Mouse (Mus musculus) C2C12 (cell line): ENCODE results near the gene Thrb. TPM values are rescaled to one million over a fixed set of nuclear protein-coding genes. Genes with fewer than 3 reads are reported as not detected.

Experiments used
- H3K27me3 ChIP-seq: one replicate; pipeline ENCODE4 v1.6.1; 2011; ENCODE audit not compliant: control insufficient read depth, insufficient read depth, insufficient read length
- H3K36me3 ChIP-seq: one replicate; pipeline ENCODE4 v1.6.1; 2011; ENCODE audit not compliant: control insufficient read depth, insufficient read depth
- H3K4me3 ChIP-seq: one replicate; pipeline ENCODE4 v1.5.1; 2011; ENCODE audit warnings: mild to moderate bottlenecking, control low read depth; ENCODE audit not compliant: poor library complexity, insufficient read depth, severe bottlenecking
- H3K79me2 ChIP-seq: one replicate; pipeline ENCODE4 v1.6.1; 2011; ENCODE audit not compliant: control insufficient read depth, insufficient read depth
- H3K79me3 ChIP-seq: one replicate; pipeline ENCODE4 v1.6.1; 2011; ENCODE audit warnings: low read depth, control low read depth
- H3ac ChIP-seq: one replicate; pipeline ENCODE3; 2011; ENCODE audit warnings: low read depth; ENCODE audit not compliant: control insufficient read depth, insufficient read length
- CEBPB ChIP-seq: IDR thresholded peaks from one replicate; pipeline ENCODE4 v1.6.1; 2011; ENCODE audit warnings: low read depth, mild to moderate bottlenecking, control low read depth, moderate library complexity
- CTCF ChIP-seq: IDR thresholded peaks from one replicate; pipeline ENCODE4 v1.5.1; 2011; ENCODE audit not compliant: control insufficient read depth, insufficient read depth, insufficient read length
- FOSL1 ChIP-seq: IDR thresholded peaks from one replicate; pipeline ENCODE4 v1.8.0; 2011; ENCODE audit warnings: mild to moderate bottlenecking, low read length; ENCODE audit not compliant: poor library complexity, insufficient read depth, severe bottlenecking
- MAX ChIP-seq: IDR thresholded peaks from one replicate; pipeline ENCODE4 v1.6.1; 2011; ENCODE audit warnings: mild to moderate bottlenecking, control low read depth
- MYOD1 ChIP-seq: IDR thresholded peaks from one replicate; pipeline ENCODE4 v1.6.1; 2011; ENCODE audit warnings: low read depth; ENCODE audit not compliant: control insufficient read depth, insufficient read length
- MYOG ChIP-seq: IDR thresholded peaks from one replicate; pipeline ENCODE4 v1.6.1; 2011; ENCODE audit not compliant: control insufficient read depth, insufficient read length; ENCODE audit errors: extremely low read depth
- USF1 ChIP-seq: IDR thresholded peaks from one replicate; pipeline ENCODE4 v1.6.1; 2011; ENCODE audit warnings: low read depth, mild to moderate bottlenecking, control low read depth, moderate library complexity
- polyA plus RNA-seq: library from polyadenylated mRNA; unstranded; fragments of >200 nt; fragmentation: generic; extraction: Trizol; gene quantifications from one replicate; pipeline ENCODE4 v1.2.1, GENCODE M21; 2012; ENCODE audit warnings: missing spikeins

The Thrb gene
- polyA plus RNA-seq, 1 experiment, result 0.01 TPM

DNA sequence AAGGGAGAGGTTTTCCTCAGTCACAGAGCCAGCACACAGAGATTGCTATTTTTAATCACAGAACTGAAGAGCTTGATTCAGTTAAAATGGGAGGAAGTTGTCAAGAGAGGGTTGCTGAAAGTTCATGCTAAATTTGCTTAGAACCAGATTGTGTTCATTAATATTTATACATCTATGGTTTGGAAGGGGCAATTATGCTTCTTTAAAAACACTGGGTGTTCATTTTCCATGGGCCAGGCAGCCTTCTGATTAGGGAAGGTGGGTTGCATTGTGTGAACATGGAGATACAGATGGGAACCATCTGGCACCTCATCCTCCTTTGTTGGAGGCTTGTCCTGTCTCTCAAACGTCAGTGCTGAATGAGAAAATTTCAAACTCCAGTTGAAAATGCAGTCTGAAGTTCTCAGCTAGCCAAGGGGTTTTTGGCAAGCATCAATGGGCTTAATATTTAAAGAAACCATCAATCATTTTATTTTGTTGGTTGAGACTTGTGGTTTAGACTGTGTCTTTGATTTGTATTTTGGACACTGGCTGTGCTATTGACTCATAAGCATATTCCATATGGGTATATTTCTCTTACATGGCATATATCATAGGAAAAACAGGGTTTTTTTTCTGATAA lies 62.9 kb downstream of the Thrb start:
- TF ChIP-seq CEBPB, result no peak
- TF ChIP-seq MYOG, result no peak
- no peak for TF ChIP-seq CTCF
- TF ChIP-seq MAX, result no peak
- TF ChIP-seq USF1, result no peak
- TF ChIP-seq FOSL1, result no peak
- no peak for TF ChIP-seq MYOD1
- no peaks in the 10 kb centered on the region for H3K27me3 ChIP-seq

DNA sequence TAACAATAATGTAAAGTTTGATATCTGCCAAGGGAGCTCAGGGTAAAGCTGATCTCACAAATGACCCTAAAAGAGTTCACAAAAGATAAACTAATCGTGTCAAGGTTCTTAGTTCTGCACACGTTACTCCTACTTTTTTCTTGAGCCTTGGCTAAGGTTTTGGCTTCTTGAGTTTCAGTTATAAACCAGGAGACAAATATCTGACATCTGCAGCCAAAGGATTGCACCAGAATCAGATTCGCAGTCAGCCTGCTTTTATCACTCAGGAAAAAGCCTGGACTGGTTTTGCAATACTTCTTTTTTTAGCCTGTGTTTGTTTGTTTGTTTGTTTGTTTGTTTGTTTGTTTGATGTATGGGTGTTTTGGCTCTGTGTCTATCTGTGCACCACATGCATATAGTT lies 64.5 kb downstream of the Thrb start:
- H3K36me3 ChIP-seq, result no peaks in the 10 kb centered on the region
- H3K79me2 ChIP-seq, result no peaks in the 10 kb centered on the region
- no peak overlapping the region for H3ac ChIP-seq
- no peaks in the 10 kb centered on the region for H3K79me3 ChIP-seq
- TF ChIP-seq MYOD1 (no peak), USF1 (no peak), MAX (no peak), CTCF (no peak), FOSL1 (no peak), CEBPB (no peak), MYOG (no peak)
- H3K4me3 ChIP-seq, result no peak overlapping the region
- H3K27me3 ChIP-seq, result no peaks in the 10 kb centered on the region

More for the DNA sequence above, 62.9 kb downstream of the Thrb start:
- Histone ChIP-seq H3K79me2 (no peaks in the 10 kb centered on the region), H3K36me3 (no peaks in the 10 kb centered on the region), H3K4me3 (no peak overlapping the region), H3K79me3 (no peaks in the 10 kb centered on the region), H3ac (no peak overlapping the region)

DNA sequence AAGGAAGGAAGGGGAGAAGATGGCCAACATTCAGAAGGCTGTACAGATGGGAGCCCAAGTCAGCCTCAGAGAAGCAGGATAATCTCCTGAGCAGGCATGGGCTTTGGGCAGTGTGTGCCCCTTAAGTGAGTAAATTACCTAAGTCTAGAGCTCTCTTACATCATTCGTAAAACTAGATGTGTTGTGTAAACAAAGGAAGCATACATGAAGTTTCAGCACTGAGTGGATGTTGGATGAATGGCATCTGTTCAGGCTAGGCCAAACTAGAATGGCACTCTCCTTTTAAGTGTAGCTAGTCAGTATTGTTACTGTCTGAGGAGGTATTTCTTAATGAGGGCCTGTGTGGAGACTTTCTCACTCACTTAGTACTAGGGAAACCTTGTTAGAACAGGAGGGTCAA lies 66.8 kb downstream of the Thrb start:
- no peaks in the 10 kb centered on the region for H3K79me3 ChIP-seq

DNA sequence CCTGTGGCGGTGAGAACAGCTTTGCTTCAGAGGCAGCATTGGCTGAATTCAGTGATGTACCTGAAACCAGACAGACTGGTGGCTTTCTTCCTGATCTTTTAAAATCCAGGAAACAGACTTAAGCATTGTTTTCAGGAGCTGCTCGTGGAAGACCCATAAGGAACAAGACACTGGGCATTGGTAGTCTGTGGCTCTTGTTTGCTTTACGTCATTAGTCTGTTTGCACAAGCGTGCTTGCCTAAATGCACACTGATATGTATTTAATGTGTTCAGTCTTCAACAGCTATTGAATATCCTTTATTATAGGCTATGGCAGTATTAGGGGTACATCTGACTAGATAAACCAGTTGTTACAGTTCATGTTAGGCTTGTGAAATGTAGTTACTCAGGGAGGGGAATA lies 67.8 kb downstream of the Thrb start:
- Histone ChIP-seq H3ac (no peak overlapping the region), H3K27me3 (no peaks in the 10 kb centered on the region), H3K4me3 (no peak overlapping the region), H3K79me3 (no peaks in the 10 kb centered on the region), H3K79me2 (no peaks in the 10 kb centered on the region), H3K36me3 (no peaks in the 10 kb centered on the region)
- TF ChIP-seq CEBPB (no peak), MYOG (no peak), CTCF (no peak), FOSL1 (no peak), MYOD1 (no peak), MAX (no peak), USF1 (no peak)

More for the DNA sequence above, 66.8 kb downstream of the Thrb start:
- no peaks in the 10 kb centered on the region for H3K27me3 ChIP-seq
- no peak overlapping the region for H3K4me3 ChIP-seq
- no peaks in the 10 kb centered on the region for H3K36me3 ChIP-seq
- H3ac ChIP-seq, result no peak overlapping the region
- no peaks in the 10 kb centered on the region for H3K79me2 ChIP-seq
- TF ChIP-seq MYOD1 (no peak), FOSL1 (no peak), CEBPB (no peak), MAX (no peak), USF1 (no peak), CTCF (no peak), MYOG (no peak)

DNA sequence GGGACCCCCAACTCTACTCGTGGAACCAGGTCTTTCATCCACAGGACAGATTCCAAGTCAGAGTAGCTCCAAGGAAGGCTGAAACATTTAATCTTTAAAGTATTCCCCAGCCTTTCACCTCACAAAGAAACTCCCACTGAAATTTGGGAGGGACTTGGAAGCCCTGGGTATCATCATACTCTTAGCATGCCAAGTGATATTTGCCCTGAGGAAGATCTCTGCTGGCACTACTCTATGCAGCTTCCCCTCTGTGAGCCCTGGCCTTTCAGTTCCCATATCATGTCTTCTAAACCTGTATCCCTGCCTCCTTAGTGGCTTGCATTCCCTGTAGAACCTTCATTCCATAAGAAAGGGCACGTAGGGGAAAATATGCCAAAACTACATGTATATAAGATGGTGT lies 68.8 kb downstream of the Thrb start:
- H3K4me3 ChIP-seq, result no peak overlapping the region
- TF ChIP-seq CEBPB (no peak), MYOD1 (no peak), MAX (no peak)
- no peaks in the 10 kb centered on the region for H3K79me2 ChIP-seq
- H3K27me3 ChIP-seq, result no peaks in the 10 kb centered on the region
- no peaks in the 10 kb centered on the region for H3K36me3 ChIP-seq
- no peaks in the 10 kb centered on the region for H3K79me3 ChIP-seq
- no peak overlapping the region for H3ac ChIP-seq

DNA sequence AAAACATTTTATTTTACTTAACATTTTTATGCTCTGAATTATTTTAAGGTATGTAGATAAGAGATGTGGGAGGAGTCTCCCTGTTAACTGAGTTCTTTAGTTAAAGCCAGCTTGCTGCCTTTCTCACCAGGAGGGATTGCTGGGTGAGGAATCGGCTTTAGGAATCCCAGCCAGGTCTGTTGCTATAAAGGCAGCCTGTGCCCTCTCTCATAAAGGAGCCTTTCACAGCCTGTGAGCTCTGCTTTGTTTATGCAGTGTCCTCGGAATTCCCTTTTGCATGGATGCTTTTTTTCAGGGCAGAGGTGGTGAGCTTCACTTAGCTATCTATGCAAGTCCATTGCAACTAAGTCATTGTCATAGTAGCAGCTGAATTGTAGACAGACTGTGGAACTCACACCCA lies 71.0 kb downstream of the Thrb start:
- Histone ChIP-seq H3K79me2 (no peaks in the 10 kb centered on the region), H3K27me3 (no peaks in the 10 kb centered on the region), H3K4me3 (no peak overlapping the region), H3ac (no peak overlapping the region), H3K36me3 (no peaks in the 10 kb centered on the region), H3K79me3 (no peaks in the 10 kb centered on the region)
- no peak for TF ChIP-seq MAX
- no peak for TF ChIP-seq MYOG
- no peak for TF ChIP-seq CEBPB
- no peak for TF ChIP-seq MYOD1
- TF ChIP-seq FOSL1, result no peak
- TF ChIP-seq USF1, result no peak
- TF ChIP-seq CTCF, result no peak
